Mouse (Mus musculus) bone marrow, adult 2 months (tissue): ENCODE data around the gene Drd4.

ENCODE experiments used
- CTCF ChIP-seq: fragments of 200-500 bp; IDR thresholded peaks from 2 replicates; pipeline ENCODE4 v1.5.1; 2011; ENCODE audit warnings: low read length, control low read depth; ENCODE audit not compliant: control insufficient read depth, insufficient read depth
- POLR2A ChIP-seq: fragments of 200-500 bp; IDR thresholded peaks from 2 replicates; pipeline ENCODE4 v1.6.1; 2011; ENCODE audit warnings: low read depth, mild to moderate bottlenecking, control low read depth, low read length, borderline replicate concordance; ENCODE audit not compliant: control insufficient read depth

- no peak for TF ChIP-seq CTCF
- no peak for TF ChIP-seq POLR2A
Observed at GRCm38 (mm10) chr7:141288042-141288441, 3.8 kb upstream of the Drd4 start.
